23 mouse cellular contexts compared by ENCODE assay signal in genomic region chr10:43591477-43591876, GRCm38 (mm10). TPM values are rescaled to one million over a fixed set of nuclear protein-coding genes. Genes with fewer than 3 reads are reported as not detected.
DNase-seq lines count a peak whose midpoint lies in the region; ATAC-seq and TF ChIP-seq lines count a peak whose summit lies in the region.
"Had no signal": no experiment of that assay in that cellular context is flagged by ENCODE, and none has a peak within 500 bp of the region (broad histone marks: within the 10 kb centered on the region; RNA-seq: fewer than 3 reads in every experiment).

No protein-coding gene starts in this region.

- H3K9ac ChIP-seq in liver, embryonic 12.5 days: no peak overlapping the region
- no peak overlapping the region for H3K9ac ChIP-seq in liver, embryonic 11.5 days (ENCODE audit: low read depth, low read length)
- no peak overlapping the region for H3K9ac ChIP-seq in liver, embryonic 14.5 days (replicated peaks)
- no peak overlapping the region for H3K9ac ChIP-seq in forebrain, embryonic 11.5 days (ENCODE audit: low read length)
- H3K9ac ChIP-seq: embryonic facial prominence, embryonic 15.5 days; forebrain, embryonic 12.5 days; heart, embryonic 12.5 days; hindbrain, embryonic 15.5 days had no signal

- no peak for TF ChIP-seq EP300 in liver, embryonic 14.5 days (IDR thresholded peaks at IDR 0.05; ENCODE audit: low read depth)

- no peaks in the 10 kb centered on the region for H3K27me3 ChIP-seq in liver, embryonic 12.5 days (replicated peaks)
- H3K27me3 ChIP-seq in liver, embryonic 11.5 days (replicated peaks; ENCODE audit: control insufficient read depth, insufficient read depth, low read length): no peaks in the 10 kb centered on the region
- H3K27me3 ChIP-seq in liver, embryonic 14.5 days (ENCODE audit: control insufficient read depth, insufficient read depth, low read length): no peaks in the 10 kb centered on the region
- no peaks in the 10 kb centered on the region for H3K27me3 ChIP-seq in forebrain, embryonic 11.5 days (ENCODE audit: control insufficient read depth, insufficient read depth, low read length)
- H3K27me3 ChIP-seq: embryonic facial prominence, embryonic 15.5 days; heart, embryonic 12.5 days; hindbrain, embryonic 15.5 days had no signal

- TF ChIP-seq POLR2A in bone marrow, adult 2 months (IDR thresholded peaks at IDR 0.05; ENCODE audit: borderline replicate concordance, control insufficient read depth, low read depth, low read length): no peak

- no peak for DNase-seq in liver, embryonic 11.5 days (ENCODE audit: low spot score)
- DNase-seq in liver, embryonic 14.5 days (ENCODE audit: low read depth in 3 of 3, low spot score in 3 of 3): no peak
- DNase-seq in cerebellum, adult 9-11 months: no peak
- DNase-seq in forebrain, embryonic 11.5 days (ENCODE audit: low spot score): no peak
- DNase-seq in embryo, embryonic 10 days (ENCODE audit: low spot score): no peak
- DNase-seq: adrenal gland, adult 8-10 months; adrenal gland, postnatal 36 days; B cell, adult 2 months; cerebellum, adult 11 months; cerebellum, adult 9-10 months; cerebellum, postnatal 36 days; embryo, embryonic 11 days; gastrocnemius, postnatal 14 days had no signal

- peak overlapping the region; percentile 92; the same call in 1 of the 2 replicates for H3K27ac ChIP-seq in liver, embryonic 12.5 days
- H3K27ac ChIP-seq in liver, embryonic 11.5 days (ENCODE audit: low read depth, low read length): no peak overlapping the region
- peak overlapping the region; percentile 62 for H3K27ac ChIP-seq in bone marrow, adult 2 months (ENCODE audit: control insufficient read depth, insufficient read depth, low read depth, low read length, poor library complexity)
- peak overlapping the region; percentile 24 for H3K27ac ChIP-seq in liver, embryonic 14.5 days
- no peak overlapping the region for H3K27ac ChIP-seq in forebrain, embryonic 11.5 days (ENCODE audit: low read depth, low read length)
- H3K27ac ChIP-seq: embryonic facial prominence, embryonic 15.5 days; forebrain, embryonic 12.5 days; hindbrain, embryonic 15.5 days had no signal

- no peak overlapping the region for H3K4me3 ChIP-seq in liver, embryonic 12.5 days
- no peak overlapping the region for H3K4me3 ChIP-seq in liver, embryonic 11.5 days (ENCODE audit: low read depth, low read length)
- no peak overlapping the region for H3K4me3 ChIP-seq in bone marrow, adult 2 months (replicated peaks; ENCODE audit: control insufficient read depth, low read depth, low read length)
- no peak overlapping the region for H3K4me3 ChIP-seq in liver, embryonic 14.5 days (ENCODE audit: insufficient read depth in 1 of 2, low read depth in 2 of 2, low read length in 2 of 2)
- no peak overlapping the region for H3K4me3 ChIP-seq in forebrain, embryonic 11.5 days (ENCODE audit: low read depth, low read length)
- H3K4me3 ChIP-seq: embryonic facial prominence, embryonic 15.5 days; forebrain, embryonic 12.5 days; heart, embryonic 12.5 days; hindbrain, embryonic 15.5 days had no signal

- ATAC-seq in liver, embryonic 12.5 days: no peak
- ATAC-seq in liver, embryonic 11.5 days (replicated peaks; ENCODE audit: low FRiP score): no peak
- ATAC-seq in liver, embryonic 14.5 days (ENCODE audit: insufficient read depth): no peak
- ATAC-seq in megakaryocyte, adult 5-6 weeks (ENCODE audit: poor library complexity, severe bottlenecking): peak; percentile 63
- no peak for ATAC-seq in forebrain, embryonic 11.5 days (replicated peaks; ENCODE audit: low FRiP score)
- ATAC-seq: CD4-positive, CD25-positive, alpha-beta regulatory T cell, adult 4 months; forebrain, embryonic 16.5 days had no signal

- peaks cover 91% of the 10 kb centered on the region for H3K4me1 ChIP-seq in liver, embryonic 12.5 days
- H3K4me1 ChIP-seq in liver, embryonic 11.5 days (replicated peaks; ENCODE audit: control insufficient read depth, insufficient read depth, low read length): peaks cover 31% of the 10 kb centered on the region
- H3K4me1 ChIP-seq in bone marrow, adult 2 months (ENCODE audit: control insufficient read depth, insufficient read depth, low read length): peaks cover 23% of the 10 kb centered on the region
- H3K4me1 ChIP-seq in liver, embryonic 14.5 days (replicated peaks; ENCODE audit: control insufficient read depth in 2 of 2, insufficient read depth in 2 of 2, low read length in 1 of 2): peaks cover 56 to 65% of the 10 kb centered on the region in 2 experiments
- H3K4me1 ChIP-seq in forebrain, embryonic 11.5 days (replicated peaks; ENCODE audit: control insufficient read depth, insufficient read depth, low read length): no peaks in the 10 kb centered on the region
- H3K4me1 ChIP-seq: embryonic facial prominence, embryonic 15.5 days; forebrain, embryonic 12.5 days; hindbrain, embryonic 15.5 days had no signal

- WGBS in liver, embryonic 12.5 days (ENCODE audit: insufficient replicate concordance): 67% methylated on average over 10 of the region's 10 CpGs
- WGBS in liver, embryonic 11.5 days: 75% methylated on average over 10 of the region's 10 CpGs
- WGBS in bone marrow, adult 2 months: 16% methylated on average over 10 of the region's 10 CpGs
- WGBS in liver, embryonic 14.5 days (ENCODE audit: insufficient replicate concordance): 49% methylated on average over 10 of the region's 10 CpGs
- 94% methylated on average over 10 of the region's 10 CpGs for WGBS in forebrain, embryonic 11.5 days

- H3K4me2 ChIP-seq in liver, embryonic 12.5 days: no peak overlapping the region
- H3K4me2 ChIP-seq in liver, embryonic 11.5 days: no peak overlapping the region
- H3K4me2 ChIP-seq in liver, embryonic 14.5 days (ENCODE audit: low read depth): no peak overlapping the region
- no peak overlapping the region for H3K4me2 ChIP-seq in forebrain, embryonic 11.5 days (ENCODE audit: low read depth, low read length, severe bottlenecking)
- H3K4me2 ChIP-seq: embryonic facial prominence, embryonic 15.5 days; forebrain, embryonic 12.5 days; heart, embryonic 12.5 days; hindbrain, embryonic 15.5 days had no signal

- no peak for TF ChIP-seq CTCF in bone marrow, adult 2 months (IDR thresholded peaks at IDR 0.05; ENCODE audit: control insufficient read depth, insufficient read depth, low read length)
- no peak for TF ChIP-seq CTCF in liver, embryonic 14.5 days (IDR thresholded peaks at IDR 0.05; ENCODE audit: low read depth)

- no peaks in the 10 kb centered on the region for H3K9me3 ChIP-seq in liver, embryonic 12.5 days (replicated peaks)
- no peaks in the 10 kb centered on the region for H3K9me3 ChIP-seq in liver, embryonic 11.5 days (ENCODE audit: control insufficient read depth, low read length)
- no peaks in the 10 kb centered on the region for H3K9me3 ChIP-seq in liver, embryonic 14.5 days (ENCODE audit: control insufficient read depth, low read length)
- no peaks in the 10 kb centered on the region for H3K9me3 ChIP-seq in forebrain, embryonic 11.5 days (ENCODE audit: control insufficient read depth, low read length)
- H3K9me3 ChIP-seq: embryonic facial prominence, embryonic 15.5 days; forebrain, embryonic 12.5 days; G1E; heart, embryonic 12.5 days; hindbrain, embryonic 15.5 days had no signal

- no peaks in the 10 kb centered on the region; the same call in 1 of the 2 replicates for H3K36me3 ChIP-seq in liver, embryonic 12.5 days
- no peaks in the 10 kb centered on the region for H3K36me3 ChIP-seq in liver, embryonic 11.5 days (ENCODE audit: control insufficient read depth, insufficient read depth, low read length)
- no peaks in the 10 kb centered on the region; the same call in 1 of the 2 replicates for H3K36me3 ChIP-seq in liver, embryonic 14.5 days (replicated peaks; ENCODE audit: control insufficient read depth, insufficient read depth, low read depth)
- H3K36me3 ChIP-seq in forebrain, embryonic 11.5 days (ENCODE audit: control insufficient read depth, insufficient read depth, low read length): no peaks in the 10 kb centered on the region
- H3K36me3 ChIP-seq: embryonic facial prominence, embryonic 15.5 days; forebrain, embryonic 12.5 days; G1E; heart, embryonic 12.5 days; hindbrain, embryonic 15.5 days had no signal

RNA-seq across cellular contexts. Expression of gene Cd24a, which starts 13.4 kb away (rescaled TPM):
- 819 and 854 TPM in 2 replicates for polyA plus RNA-seq in liver, embryonic 12.5 days (2016; fragmentation: Nextera tagmentation; extraction: Ambion mirVana)
- polyA plus RNA-seq in liver, embryonic 11.5 days (2014; fragmentation: Nextera tagmentation; extraction: Ambion mirVana): 420 and 459 TPM in 2 replicates
- polyA plus RNA-seq in bone marrow, adult 2 months (2011; ENCODE audit: insufficient read depth, insufficient read length, low replicate concordance, missing spikeins): 790 and 1,396 TPM in 2 replicates
- polyA plus RNA-seq in liver, embryonic 14.5 days (2012; rRNA removed): 977 and 1,014 TPM in 2 replicates
- polyA plus RNA-seq in liver, embryonic 14.5 days (2014; fragmentation: Nextera tagmentation; extraction: Ambion mirVana): 1,175 and 1,210 TPM in 2 replicates
- 469 and 474 TPM in 2 replicates for total RNA-seq in megakaryocyte, adult 5-6 weeks (2015)
- total RNA-seq in megakaryocyte, adult 5-6 weeks (2017): 421 and 545 TPM in 2 replicates
- polyA plus RNA-seq in forebrain, embryonic 11.5 days (2014; fragmentation: Nextera tagmentation; extraction: Ambion mirVana): 342 and 364 TPM in 2 replicates

RNA-seq across cellular contexts. Expression of gene 1700021F05Rik, which starts 50.7 kb away (rescaled TPM):
- polyA plus RNA-seq in liver, embryonic 12.5 days (2016; fragmentation: Nextera tagmentation; extraction: Ambion mirVana): 46.4 and 50.8 TPM in 2 replicates
- polyA plus RNA-seq in liver, embryonic 11.5 days (2014; fragmentation: Nextera tagmentation; extraction: Ambion mirVana): 79.5 and 80.7 TPM in 2 replicates
- 28.8 and 56.2 TPM in 2 replicates for polyA plus RNA-seq in bone marrow, adult 2 months (2011; ENCODE audit: insufficient read depth, insufficient read length, low replicate concordance, missing spikeins)
- polyA plus RNA-seq in liver, embryonic 14.5 days (2012; rRNA removed): 5.2 and 11.6 TPM in 2 replicates
- polyA plus RNA-seq in liver, embryonic 14.5 days (2014; fragmentation: Nextera tagmentation; extraction: Ambion mirVana): 30.7 TPM in 2 replicates
- total RNA-seq in megakaryocyte, adult 5-6 weeks (2015): 23.9 and 24.9 TPM in 2 replicates
- 44.7 and 57.8 TPM in 2 replicates for total RNA-seq in megakaryocyte, adult 5-6 weeks (2017)
- 59.0 and 69.7 TPM in 2 replicates for polyA plus RNA-seq in forebrain, embryonic 11.5 days (2014; fragmentation: Nextera tagmentation; extraction: Ambion mirVana)

Comparison
In these comparisons a context has a peak if more than half of its experiments do, and no peak if none do; other contexts are left out.
1. H3K27ac ChIP-seq: peak in liver, embryonic 12.5 days (single experiment), bone marrow, adult 2 months (single experiment) and liver, embryonic 14.5 days (single experiment); none in liver, embryonic 11.5 days (single experiment) and forebrain, embryonic 11.5 days (single experiment).